Mouse (Mus musculus): ENCODE data around the gene Olfr46.

- TF ChIP-seq CTCF (IDR thresholded peaks at IDR 0.05; ENCODE audit: borderline replicate concordance, extremely low read depth, insufficient read depth, insufficient read length) = no peak
- TF ChIP-seq POLR2A (IDR thresholded peaks at IDR 0.05; ENCODE audit: borderline replicate concordance, extremely low read depth, insufficient read depth, insufficient read length, poor library complexity, severe bottlenecking) = no peak
Observed at GRCm38 (mm10) chr7:140567586-140567985, 33.5 kb upstream of the Olfr46 start, which contains the start of gene Olfr538.

Measured in brain, embryonic 14.5 days (tissue).